12 mouse cellular contexts compared by ENCODE assay signal in genomic region chr2:165166664-165167435, GRCm38 (mm10).
DNase-seq lines count a peak whose midpoint lies in the region; ATAC-seq lines count a peak whose summit lies in the region.
"Had no signal": no experiment of that assay in that cellular context is flagged by ENCODE, and none has a peak within 500 bp of the region (broad histone marks: within the 10 kb centered on the region; RNA-seq: fewer than 3 reads in every experiment).

No protein-coding gene starts in this region.

- WGBS in embryonic facial prominence, embryonic 11.5 days, result 12% methylated on average over 17 of the region's 18 CpGs
- WGBS in midbrain, embryonic 14.5 days, result 13% methylated on average over 18 of the region's 18 CpGs
- WGBS in kidney, embryonic 16.5 days, result 8% methylated on average over 18 of the region's 18 CpGs
- 13% methylated on average over 18 of the region's 18 CpGs for WGBS in intestine, embryonic 15.5 days

- H3K4me2 ChIP-seq in embryonic facial prominence, embryonic 11.5 days (ENCODE audit: low read depth, low read length), result no peak overlapping the region
- no peak overlapping the region for H3K4me2 ChIP-seq in midbrain, embryonic 14.5 days (ENCODE audit: low read length)
- H3K4me2 ChIP-seq in kidney, embryonic 16.5 days (replicated peaks; ENCODE audit: low read depth, low read length), result no peak overlapping the region
- no peak overlapping the region for H3K4me2 ChIP-seq in intestine, embryonic 15.5 days (replicated peaks)
- H3K4me2 ChIP-seq: liver, embryonic 15.5 days; neural tube, embryonic 13.5 days had no signal

- no peak overlapping the region for H3K27ac ChIP-seq in embryonic facial prominence, embryonic 11.5 days (replicated peaks; ENCODE audit: low read depth, low read length)
- no peak overlapping the region; the same call in 1 of the 2 replicates for H3K27ac ChIP-seq in midbrain, embryonic 14.5 days (replicated peaks; ENCODE audit: low read depth, low read length)
- H3K27ac ChIP-seq in kidney, embryonic 16.5 days (ENCODE audit: low read length), result no peak overlapping the region
- H3K27ac ChIP-seq in intestine, embryonic 15.5 days, result no peak overlapping the region
- H3K27ac ChIP-seq: liver, embryonic 15.5 days; neural tube, embryonic 13.5 days had no signal

- peak; percentile 73; the same call in 1 of the 2 replicates for ATAC-seq in embryonic facial prominence, embryonic 11.5 days (replicated peaks; ENCODE audit: insufficient number of reproducible peaks, low FRiP score, low TSS enrichment, low read depth)
- no peak; the same call in 1 of the 2 replicates for ATAC-seq in midbrain, embryonic 14.5 days (ENCODE audit: low FRiP score, low TSS enrichment)
- ATAC-seq in kidney, embryonic 16.5 days (ENCODE audit: low FRiP score, low TSS enrichment), result no peak
- ATAC-seq in intestine, embryonic 15.5 days, result no peak
- ATAC-seq: Patski had no signal

- no peaks in the 10 kb centered on the region for H3K36me3 ChIP-seq in embryonic facial prominence, embryonic 11.5 days (replicated peaks; ENCODE audit: control insufficient read depth, insufficient read depth, low read depth, low read length)
- no peaks in the 10 kb centered on the region for H3K36me3 ChIP-seq in midbrain, embryonic 14.5 days (ENCODE audit: control insufficient read depth, insufficient read depth, low read length)
- H3K36me3 ChIP-seq in kidney, embryonic 16.5 days (ENCODE audit: insufficient read depth, low read length), result no peaks in the 10 kb centered on the region
- no peaks in the 10 kb centered on the region for H3K36me3 ChIP-seq in intestine, embryonic 15.5 days
- H3K36me3 ChIP-seq: liver, embryonic 15.5 days; neural tube, embryonic 13.5 days had no signal

- H3K9ac ChIP-seq in embryonic facial prominence, embryonic 11.5 days (replicated peaks; ENCODE audit: low read length), result no peak overlapping the region
- H3K9ac ChIP-seq in midbrain, embryonic 14.5 days (replicated peaks; ENCODE audit: low read length), result no peak overlapping the region
- no peak overlapping the region for H3K9ac ChIP-seq in kidney, embryonic 16.5 days (replicated peaks; ENCODE audit: low read length)
- H3K9ac ChIP-seq in intestine, embryonic 15.5 days, result no peak overlapping the region
- H3K9ac ChIP-seq: liver, embryonic 15.5 days; neural tube, embryonic 13.5 days had no signal

- no peaks in the 10 kb centered on the region for H3K9me3 ChIP-seq in embryonic facial prominence, embryonic 11.5 days (replicated peaks; ENCODE audit: control insufficient read depth, low read length)
- H3K9me3 ChIP-seq in midbrain, embryonic 14.5 days (ENCODE audit: control insufficient read depth, low read length), result no peaks in the 10 kb centered on the region
- no peaks in the 10 kb centered on the region for H3K9me3 ChIP-seq in kidney, embryonic 16.5 days (ENCODE audit: low read length)
- H3K9me3 ChIP-seq in intestine, embryonic 15.5 days, result no peaks in the 10 kb centered on the region
- H3K9me3 ChIP-seq: liver, embryonic 15.5 days; neural tube, embryonic 13.5 days had no signal

- DNase-seq in layer of hippocampus, adult 9-11 months, result peak; percentile 47
- DNase-seq in layer of hippocampus, postnatal 25 days (ENCODE audit: extremely low spot score in 1 of 2, low spot score in 1 of 2), result no peak
- DNase-seq in NIH3T3 (ENCODE audit: low read depth), result peak; percentile 77
- DNase-seq in embryonic facial prominence, embryonic 11.5 days (ENCODE audit: low spot score), result peak; percentile 47
- DNase-seq in midbrain, embryonic 14.5 days, result peak; percentile 75
- DNase-seq: cerebellum, postnatal 14 days; kidney, adult 9 months had no signal

- peaks cover 2% of the 10 kb centered on the region for H3K4me1 ChIP-seq in embryonic facial prominence, embryonic 11.5 days (ENCODE audit: control insufficient read depth, insufficient read depth, low read length)
- H3K4me1 ChIP-seq in midbrain, embryonic 14.5 days (ENCODE audit: control insufficient read depth, insufficient read depth, low read length), result peaks cover 25% of the 10 kb centered on the region
- no peaks in the 10 kb centered on the region for H3K4me1 ChIP-seq in kidney, embryonic 16.5 days (ENCODE audit: insufficient read depth, low read length)
- no peaks in the 10 kb centered on the region for H3K4me1 ChIP-seq in intestine, embryonic 15.5 days (replicated peaks)
- H3K4me1 ChIP-seq: liver, embryonic 15.5 days had no signal

- peaks cover 3% of the 10 kb centered on the region; the same call in 1 of the 2 replicates for H3K27me3 ChIP-seq in embryonic facial prominence, embryonic 11.5 days (ENCODE audit: control insufficient read depth, insufficient read depth, low read length)
- H3K27me3 ChIP-seq in midbrain, embryonic 14.5 days (ENCODE audit: control insufficient read depth, insufficient read depth, low read length), result no peaks in the 10 kb centered on the region; the same call in 1 of the 2 replicates
- peaks cover 68% of the 10 kb centered on the region for H3K27me3 ChIP-seq in kidney, embryonic 16.5 days (ENCODE audit: insufficient read depth, low read length)
- peaks cover 64% of the 10 kb centered on the region for H3K27me3 ChIP-seq in intestine, embryonic 15.5 days (replicated peaks)

- H3K4me3 ChIP-seq in embryonic facial prominence, embryonic 11.5 days (ENCODE audit: low read depth, low read length), result no peak overlapping the region
- H3K4me3 ChIP-seq in midbrain, embryonic 14.5 days (replicated peaks; ENCODE audit: low read depth, low read length), result no peak overlapping the region
- H3K4me3 ChIP-seq in kidney, embryonic 16.5 days (ENCODE audit: low read length), result no peak overlapping the region
- no peak overlapping the region for H3K4me3 ChIP-seq in intestine, embryonic 15.5 days (replicated peaks)
- H3K4me3 ChIP-seq: liver, embryonic 15.5 days; neural tube, embryonic 13.5 days had no signal

Comparison
In these comparisons a context has a peak if more than half of its experiments do, and no peak if none do; other contexts are left out.
1. DNase-seq: peak in layer of hippocampus, adult 9-11 months (single experiment), NIH3T3 (single experiment), embryonic facial prominence, embryonic 11.5 days (single experiment) and midbrain, embryonic 14.5 days (single experiment); none in layer of hippocampus, postnatal 25 days (0 of 2).